Mouse (Mus musculus) monocyte, adult 59 days (primary cell): ENCODE results near the gene Sftpa1. TPM values are rescaled to one million over a fixed set of nuclear protein-coding genes. Genes with fewer than 3 reads are reported as not detected.

ENCODE experiments used
- total RNA-seq, 2 experiments: library from RNA; stranded (reverse); gene quantifications; one replicate each; pipeline ENCODE4 v1.2.4; 2023

Gene Sftpa1
- not detected for total RNA-seq

DNA sequence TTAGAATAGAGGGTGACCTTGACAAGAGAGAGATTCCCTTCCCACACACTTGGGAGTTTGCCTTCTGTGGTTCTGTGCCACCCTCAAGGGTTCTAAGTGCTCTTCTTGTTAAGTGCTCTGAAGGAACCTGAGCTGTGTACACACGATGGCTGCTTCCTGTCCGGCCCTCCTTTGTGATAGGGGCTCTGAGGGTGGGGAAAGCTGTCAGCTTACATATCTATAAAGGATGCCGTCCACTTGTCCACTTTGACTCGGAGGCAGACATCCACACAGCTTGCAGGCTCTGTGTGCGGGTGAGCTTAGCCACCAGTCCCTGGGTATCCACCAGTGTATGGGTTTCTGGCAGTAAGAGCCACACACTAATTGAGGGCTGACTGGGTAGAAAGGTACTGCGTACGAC lies at the start of gene Sftpa1:
Gene Sftpa1 (plus strand): TSS at position 243 of the 400 bp plus-strand sequence.

DNA sequence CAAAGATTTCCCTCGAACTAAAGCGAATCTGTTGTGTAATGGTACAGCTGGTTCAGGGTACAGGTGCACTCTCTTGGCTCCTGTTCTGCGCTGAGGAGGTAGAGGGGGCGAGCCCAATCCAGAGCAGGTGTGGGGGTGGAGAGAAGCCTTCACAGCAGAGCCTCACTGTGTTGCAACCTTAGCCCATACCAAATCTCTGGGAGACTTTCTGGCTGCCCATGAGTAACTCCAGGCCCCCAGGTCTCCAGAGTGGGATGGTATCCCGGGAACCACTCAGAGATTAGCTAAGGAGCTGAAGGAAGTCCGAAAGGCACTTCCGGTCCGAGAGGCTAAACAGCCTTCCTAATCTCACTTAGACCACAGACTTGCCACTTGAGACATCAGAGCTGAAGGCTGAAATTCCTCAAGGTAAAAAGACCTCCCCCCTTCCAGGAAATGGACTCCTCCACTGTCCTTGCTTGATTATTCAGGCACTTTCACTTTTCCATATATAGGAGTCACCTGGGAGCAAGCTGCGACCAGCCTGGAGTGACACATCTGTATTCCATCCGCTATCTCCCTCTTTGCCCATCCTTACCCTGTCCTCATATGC lies 26.6 kb upstream of the Sftpa1 start, which contains the start of gene Mat1a:
Gene Mat1a (plus strand): TSS at position 183 of the 592 bp plus-strand sequence.

DNA sequence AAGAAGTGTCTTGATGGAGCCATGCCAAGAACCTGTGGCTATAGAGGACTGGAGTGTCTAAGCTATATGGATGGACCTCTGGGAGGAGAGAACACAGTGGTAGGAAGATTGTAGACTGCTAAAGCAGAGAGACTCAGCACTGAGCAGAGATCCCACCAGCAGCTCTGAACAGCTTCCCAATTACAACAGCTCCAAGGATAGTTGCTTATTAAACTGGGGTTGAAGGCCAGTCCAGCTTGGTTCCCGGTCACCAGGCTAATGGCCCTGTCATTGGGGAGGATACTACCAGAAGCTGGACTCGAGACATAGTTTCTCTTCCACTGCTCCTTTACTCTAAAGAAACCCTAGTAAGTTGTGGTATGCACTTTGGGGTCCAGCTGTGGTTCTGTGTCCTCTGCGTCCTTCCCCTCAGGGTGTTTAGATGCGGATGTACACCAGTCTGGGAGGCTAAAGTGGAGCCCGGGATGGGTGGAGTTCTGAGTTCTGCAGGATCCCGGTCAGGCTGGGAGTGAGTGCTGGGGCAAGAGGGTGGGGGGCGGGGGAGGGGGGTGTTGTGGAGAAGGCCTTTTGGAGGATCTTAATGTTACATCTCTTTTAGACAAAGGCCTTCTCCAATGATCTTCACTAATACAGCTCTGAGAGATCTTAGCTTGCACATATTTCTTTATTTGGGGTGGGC lies 19.8 kb downstream of the Sftpa1 start, which contains the start of gene Mbl1:
Gene Mbl1 (plus strand): TSS at position 239 of the 679 bp plus-strand sequence.

DNA sequence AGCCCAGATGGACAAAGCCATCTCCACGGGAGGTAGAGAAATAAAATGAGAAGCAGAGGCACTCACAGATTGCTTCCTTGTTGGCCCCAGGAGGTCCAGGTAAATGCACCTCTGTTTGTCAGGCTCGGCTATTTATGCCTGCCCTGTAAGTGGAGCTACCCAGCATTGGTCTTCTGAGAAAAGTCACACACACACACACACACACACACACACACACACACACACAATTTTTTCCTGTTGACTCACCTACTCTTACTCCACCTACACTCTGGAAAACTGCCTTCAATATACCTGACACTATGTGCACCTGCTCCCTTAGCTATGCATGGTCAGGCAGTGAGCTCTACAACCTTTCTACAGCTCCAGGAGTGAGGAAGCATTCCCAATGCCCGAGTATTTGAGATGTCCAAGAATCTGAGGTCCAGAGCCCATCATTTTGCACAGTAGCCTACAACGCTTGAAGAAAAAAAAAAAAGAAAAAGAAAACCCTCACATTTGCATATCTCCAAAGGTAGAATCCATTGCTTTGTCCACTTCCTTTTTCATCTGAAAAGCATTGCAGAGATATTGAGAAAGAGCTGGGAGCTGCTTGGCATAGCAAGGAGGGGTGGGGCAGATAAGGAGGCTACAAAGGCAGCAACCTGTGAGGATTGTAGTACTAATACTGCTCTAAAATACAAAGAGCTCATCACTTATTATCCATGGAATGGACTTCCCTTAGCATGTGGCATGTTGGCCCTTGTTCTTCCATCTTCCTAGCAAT lies 53.7 kb downstream of the Sftpa1 start, which contains the start of gene Sftpd:
Gene Sftpd (minus strand): TSS at position 91 of the 763 bp plus-strand sequence.

Other genes with a start within 250 kb of the Sftpa1 start
- gene Sh2d4b, start 238.5 kb upstream of the Sftpa1 start, total RNA-seq, result 1 to 10 TPM; 3.7 to 5.1 TPM
- 100 to 1,000 TPM; 174 to 183 TPM for gene Tspan14, start 165.0 kb upstream of the Sftpa1 start, total RNA-seq
- gene Fam213a, start 118.0 kb upstream of the Sftpa1 start, total RNA-seq, result 1 to 10 TPM; 4.4 to 6.3 TPM
- gene Dydc2, start 62.6 kb upstream of the Sftpa1 start, total RNA-seq, result not detected
- not detected for gene Dydc1, start 58.9 kb upstream of the Sftpa1 start, total RNA-seq
- gene Mat1a, start 26.7 kb upstream of the Sftpa1 start, total RNA-seq, result not detected
- gene Mbl1, start 19.7 kb downstream of the Sftpa1 start, total RNA-seq, result not detected
- gene Sftpd, start 53.4 kb downstream of the Sftpa1 start, total RNA-seq, result not detected
- gene Gm2832, start 147.0 kb downstream of the Sftpa1 start, total RNA-seq, result not detected
- gene Gm5798, start 216.8 kb downstream of the Sftpa1 start, total RNA-seq, result not detected